Mouse (Mus musculus) urinary bladder, postnatal 14 days (tissue): ENCODE data around the gene Btbd35f22.
"Not testable (repeated sequence)": the region's sequence is repeated elsewhere in the genome, so short reads cannot be mapped to it uniquely, and the experiment has no call there.

Experiments used
- DNase-seq: peaks from one replicate; pipeline ENCODE4 v3.0.0; 2021; ENCODE audit warnings: low spot score

Gene Btbd35f22

DNA sequence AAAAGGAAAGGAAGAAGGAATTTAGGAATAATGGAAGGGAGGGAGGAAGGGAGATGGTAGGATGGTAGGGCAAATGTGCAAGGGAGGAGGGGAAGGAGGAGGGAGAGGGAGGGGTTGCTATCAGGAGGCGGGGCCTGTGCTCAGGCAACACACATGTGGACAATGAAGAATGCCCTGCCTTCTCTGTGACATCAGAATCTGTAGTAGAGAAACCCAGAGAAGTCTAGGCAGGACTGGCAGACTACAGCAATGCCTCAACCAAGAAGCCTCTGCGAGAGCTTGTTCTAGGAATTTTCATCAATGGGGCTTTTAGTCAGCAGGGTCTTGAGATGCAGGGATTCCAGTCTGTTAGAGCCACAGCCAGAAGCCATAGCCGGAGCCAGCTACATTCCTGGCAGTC, at the start of gene Btbd35f22:
Btbd35f22 (plus strand) TSS at position 301 of the 400 bp plus-strand sequence.
- DNase-seq: not testable (repeated sequence)
